Mouse (Mus musculus) erythroid progenitor cell, adult 5-6 weeks (primary cell): ENCODE results near the gene Vcam1. TPM values are rescaled to one million over a fixed set of nuclear protein-coding genes. Genes with fewer than 3 reads are reported as not detected.

Source experiments
- ATAC-seq: replicated peaks from 2 replicates; pipeline ENCODE4 v1.8.0; 2016; ENCODE audit warnings: moderate number of reproducible peaks, mild to moderate bottlenecking, moderate TSS enrichment, inconsistent platforms; ENCODE audit not compliant: poor library complexity, low FRiP score, severe bottlenecking
- total RNA-seq, 2 experiments: library from RNA; stranded (forward) in 1 of 2; stranded (reverse) in 1 of 2; fragments of 150-400 nt in 1 of 2; fragments of 186-747, 209-891 nt in 1 of 2; gene quantifications; 2 replicates each; pipeline versions ENCODE4 v1.2.3 to v1.2.4; 2015 to 2017; ENCODE audit warnings: low replicate concordance in 2 of 2

Gene Vcam1
- total RNA-seq, 2 experiments from 2014 or later = 75.3 to 122 TPM

GRCm38 (mm10) chr3:116127836-116128235 is 1.7 kb downstream of the Vcam1 start:
- no peak for ATAC-seq

- ATAC-seq = no peak
Observed at GRCm38 (mm10) chr3:116127281-116127680, 2.2 kb downstream of the Vcam1 start.

- ATAC-seq = no peak
Observed at GRCm38 (mm10) chr3:116126508-116127190, 2.8 kb downstream of the Vcam1 start.

- no peak for ATAC-seq
Observed at GRCm38 (mm10) chr3:116126070-116126469, 3.4 kb downstream of the Vcam1 start.

- no peak for ATAC-seq
Observed at GRCm38 (mm10) chr3:116123827-116124226, 5.7 kb downstream of the Vcam1 start.

GRCm38 (mm10) chr3:116122696-116123095 is 6.8 kb downstream of the Vcam1 start:
- no peak for ATAC-seq

GRCm38 (mm10) chr3:116121026-116121425 is 8.5 kb downstream of the Vcam1 start:
- ATAC-seq = no peak

- no peak for ATAC-seq
Observed at GRCm38 (mm10) chr3:116120391-116120790, 9.1 kb downstream of the Vcam1 start.

GRCm38 (mm10) chr3:116119162-116119561 is 10.3 kb downstream of the Vcam1 start:
- no peak for ATAC-seq

- ATAC-seq = no peak
Observed at GRCm38 (mm10) chr3:116117046-116117445, 12.4 kb downstream of the Vcam1 start.

GRCm38 (mm10) chr3:116114249-116115188 is 15.0 kb downstream of the Vcam1 start:
- no peak for ATAC-seq

- no peak for ATAC-seq
Observed at GRCm38 (mm10) chr3:116113443-116114241, 15.8 kb downstream of the Vcam1 start.

- ATAC-seq = no peak
Observed at GRCm38 (mm10) chr3:116112816-116113405, 16.6 kb downstream of the Vcam1 start.

GRCm38 (mm10) chr3:116105713-116106112 is 23.8 kb downstream of the Vcam1 start:
- no peak for ATAC-seq

GRCm38 (mm10) chr3:116104866-116105647 is 24.4 kb downstream of the Vcam1 start:
- ATAC-seq = no peak

- ATAC-seq = no peak
Observed at GRCm38 (mm10) chr3:116104270-116104669, 25.2 kb downstream of the Vcam1 start.

- ATAC-seq = no peak
Observed at GRCm38 (mm10) chr3:116100850-116101249, 28.6 kb downstream of the Vcam1 start.

- no peak for ATAC-seq
Observed at GRCm38 (mm10) chr3:116095934-116096333, 33.6 kb downstream of the Vcam1 start.

GRCm38 (mm10) chr3:116095312-116095711 is 34.2 kb downstream of the Vcam1 start:
- no peak for ATAC-seq
